Mouse (Mus musculus): ENCODE data around the gene Tcam1.

Tcam1 gene

GRCm38 (mm10) chr11:106276454-106276853, at the start of gene Tcam1:
Gene Tcam1 (plus strand): TSS chr11:106276672.
- peak; percentile 94 for DNase-seq

- DNase-seq = peak; percentile 22
These were observed 42.5 kb upstream of the Tcam1 start for GRCm38 (mm10) chr11:106233978-106234377.

GRCm38 (mm10) chr11:106246834-106247233, 29.6 kb upstream of the Tcam1 start:
- peak; percentile 40 for DNase-seq

- no peak for DNase-seq
These were observed 27.1 kb upstream of the Tcam1 start for GRCm38 (mm10) chr11:106249326-106249725.

DNA sequence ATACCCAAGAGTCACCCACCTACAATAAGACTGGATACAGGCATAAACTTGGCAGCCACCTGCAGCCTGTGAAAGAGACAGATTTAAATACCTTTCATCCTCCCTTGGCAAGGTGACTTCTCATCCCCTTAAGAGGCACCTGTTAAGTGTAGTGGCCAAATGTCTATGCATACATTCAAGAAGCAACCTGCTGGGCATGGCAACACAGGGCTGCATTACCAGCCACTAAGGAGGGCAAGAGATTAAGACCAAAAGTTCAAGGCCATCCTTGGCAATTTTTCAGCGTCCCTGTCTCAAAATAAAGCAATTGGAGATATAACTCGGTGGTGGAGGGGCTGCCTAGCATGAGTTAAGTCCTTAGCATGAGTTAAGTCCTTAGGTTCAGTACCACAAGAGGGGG, 21.7 kb upstream of the Tcam1 start:
- DNase-seq = no peak

- DNase-seq = no peak
These were observed 21.3 kb upstream of the Tcam1 start for GRCm38 (mm10) chr11:106255174-106255573.

GRCm38 (mm10) chr11:106255685-106256451, 20.6 kb upstream of the Tcam1 start, which contains the start of the genes Ftsj3 and Psmc5:
Gene Ftsj3 (minus strand): TSS chr11:106256079.
Gene Psmc5 (plus strand): TSS chr11:106256154.
- DNase-seq = peak; percentile 99

DNA sequence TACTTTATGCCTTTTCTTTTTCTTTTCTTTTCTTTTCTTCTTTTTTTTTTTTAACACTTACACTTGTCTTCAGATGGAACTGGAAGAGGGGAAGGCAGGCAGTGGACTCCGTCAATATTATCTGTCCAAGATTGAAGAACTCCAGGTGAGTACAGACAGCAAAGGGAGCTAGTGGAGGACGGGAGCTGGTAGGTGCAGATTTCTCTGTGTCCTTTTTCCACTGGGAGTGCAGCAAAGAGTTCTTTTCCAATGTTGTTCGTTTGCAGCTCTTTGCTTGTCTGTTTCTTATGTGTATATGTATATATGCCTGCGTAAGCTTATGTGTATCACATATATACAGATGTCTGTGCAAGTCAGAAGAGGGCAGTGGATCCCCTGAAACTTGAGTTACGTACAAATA, 19.7 kb upstream of the Tcam1 start:
- peak; percentile 51 for DNase-seq

DNA sequence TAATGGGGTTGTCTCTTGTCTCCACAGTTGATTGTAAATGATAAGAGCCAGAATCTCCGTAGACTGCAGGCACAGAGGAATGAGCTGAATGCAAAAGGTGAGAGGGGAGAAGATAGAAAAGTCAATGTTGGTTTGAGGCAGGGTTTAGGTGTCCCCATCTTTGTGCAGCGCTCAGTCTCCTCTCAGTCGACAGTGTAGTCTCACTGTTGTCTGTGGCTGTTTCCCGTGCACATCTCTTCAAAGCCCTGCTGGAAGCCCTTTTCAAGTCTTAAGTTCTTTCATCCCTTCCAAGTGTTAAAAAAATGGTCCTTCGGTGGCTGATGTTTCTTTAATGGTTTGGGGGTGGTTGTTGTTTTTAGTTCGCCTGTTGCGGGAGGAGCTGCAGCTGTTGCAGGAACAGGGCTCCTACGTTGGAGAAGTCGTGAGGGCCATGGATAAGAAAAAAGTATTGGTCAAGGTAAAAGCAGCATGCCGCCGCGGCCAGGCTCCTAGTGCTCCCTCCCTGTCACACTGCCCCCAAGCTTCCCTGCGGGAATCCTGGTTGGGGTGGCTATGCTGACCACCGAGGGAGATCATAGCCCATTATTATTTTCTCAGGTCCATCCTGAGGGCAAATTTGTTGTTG, 15.5 kb upstream of the Tcam1 start:
- DNase-seq = no peak

GRCm38 (mm10) chr11:106263963-106264362, 12.5 kb upstream of the Tcam1 start:
- DNase-seq = no peak

GRCm38 (mm10) chr11:106264988-106265387, 11.5 kb upstream of the Tcam1 start:
- no peak for DNase-seq

DNA sequence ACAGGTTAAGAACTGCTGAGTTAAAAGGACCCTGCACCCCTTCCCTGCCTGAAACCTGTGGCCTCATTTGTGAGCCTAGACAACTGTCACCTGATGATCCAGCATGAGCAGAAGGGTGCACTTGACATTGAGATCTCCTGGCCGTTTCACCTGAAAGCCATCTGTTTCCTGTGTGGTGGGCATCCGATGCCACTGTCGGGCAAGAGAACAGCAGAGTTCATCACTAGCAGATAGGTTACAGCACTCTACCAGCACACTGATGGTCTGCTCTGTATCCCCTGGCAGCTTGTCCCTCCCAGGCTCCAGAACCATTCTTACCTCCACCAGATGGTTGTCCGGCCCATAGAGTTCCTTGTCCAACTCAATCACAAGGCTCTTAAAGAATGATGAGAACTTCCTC, 10.9 kb upstream of the Tcam1 start:
- no peak for DNase-seq

- no peak for DNase-seq
These were observed 10.0 kb upstream of the Tcam1 start for GRCm38 (mm10) chr11:106266431-106266830.

DNA sequence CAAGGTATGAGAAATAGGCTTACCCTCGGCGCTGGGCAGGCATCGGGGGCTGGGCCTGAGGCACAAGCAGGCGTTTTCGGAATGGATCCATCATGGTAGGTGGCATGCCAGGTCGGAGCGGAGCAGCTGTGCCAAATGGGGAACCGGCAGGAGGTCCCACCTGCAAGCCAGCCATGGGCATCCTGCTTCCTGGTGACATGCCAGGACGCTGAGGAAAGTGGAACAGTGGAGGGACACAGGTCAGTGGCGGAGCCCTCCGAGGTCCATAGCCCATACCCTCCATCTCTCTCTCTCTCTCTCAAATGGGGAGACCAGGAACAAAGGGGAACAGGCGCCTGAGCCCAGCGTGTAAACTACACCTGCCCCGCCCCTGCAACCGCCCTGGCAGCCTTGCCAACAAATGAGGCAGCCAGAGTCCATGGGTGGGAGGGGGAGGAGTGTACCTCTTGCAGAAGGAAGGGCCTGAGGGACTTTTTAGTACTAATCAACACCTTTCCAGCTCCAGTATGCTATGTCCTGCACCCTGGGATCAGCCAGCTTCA, 9.1 kb upstream of the Tcam1 start:
- DNase-seq = peak; percentile 39

GRCm38 (mm10) chr11:106267871-106268270, 8.6 kb upstream of the Tcam1 start:
- DNase-seq = peak; percentile 3

DNA sequence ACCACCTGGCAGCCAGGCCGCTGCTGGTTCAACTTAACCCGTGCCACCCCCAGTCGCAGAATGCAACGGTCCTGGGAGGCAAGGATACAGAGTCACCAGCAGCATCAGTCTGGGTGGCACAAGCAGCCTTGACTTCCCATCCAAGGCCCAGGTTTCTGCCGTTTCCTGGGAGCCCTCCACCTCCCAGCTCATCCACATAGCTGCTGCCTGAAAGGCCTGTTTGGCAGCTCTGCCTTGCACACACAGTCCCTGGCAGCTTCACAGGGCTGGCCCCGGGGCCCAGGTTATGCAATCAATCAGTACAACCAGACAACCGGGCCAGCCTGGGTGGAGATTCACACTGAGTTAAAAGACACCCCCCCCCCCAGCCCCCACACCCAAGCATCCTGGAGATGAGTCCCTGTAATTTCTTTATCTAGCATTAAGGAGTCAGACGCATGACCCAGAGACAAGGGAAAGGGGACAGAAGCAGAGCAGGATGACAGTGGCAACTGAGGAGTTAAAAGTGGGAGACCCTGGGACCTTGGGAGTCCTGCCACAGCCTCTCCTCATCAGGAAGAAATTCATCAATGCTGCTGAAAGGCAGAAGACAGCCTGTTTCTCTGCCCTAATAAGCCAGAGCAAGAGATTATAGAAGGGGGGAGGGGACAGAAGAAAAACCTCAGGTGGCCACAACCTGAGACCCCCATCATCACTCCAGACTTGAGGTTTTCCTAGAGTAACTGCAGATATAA, 8.0 kb upstream of the Tcam1 start:
- DNase-seq = peak; percentile 25

GRCm38 (mm10) chr11:106269060-106269431, 7.4 kb upstream of the Tcam1 start:
- DNase-seq = peak; percentile 84

- no peak for DNase-seq
These were observed 5.2 kb upstream of the Tcam1 start for GRCm38 (mm10) chr11:106271131-106271793.

- DNase-seq = no peak
These were observed 4.5 kb upstream of the Tcam1 start for GRCm38 (mm10) chr11:106271794-106272643.

DNA sequence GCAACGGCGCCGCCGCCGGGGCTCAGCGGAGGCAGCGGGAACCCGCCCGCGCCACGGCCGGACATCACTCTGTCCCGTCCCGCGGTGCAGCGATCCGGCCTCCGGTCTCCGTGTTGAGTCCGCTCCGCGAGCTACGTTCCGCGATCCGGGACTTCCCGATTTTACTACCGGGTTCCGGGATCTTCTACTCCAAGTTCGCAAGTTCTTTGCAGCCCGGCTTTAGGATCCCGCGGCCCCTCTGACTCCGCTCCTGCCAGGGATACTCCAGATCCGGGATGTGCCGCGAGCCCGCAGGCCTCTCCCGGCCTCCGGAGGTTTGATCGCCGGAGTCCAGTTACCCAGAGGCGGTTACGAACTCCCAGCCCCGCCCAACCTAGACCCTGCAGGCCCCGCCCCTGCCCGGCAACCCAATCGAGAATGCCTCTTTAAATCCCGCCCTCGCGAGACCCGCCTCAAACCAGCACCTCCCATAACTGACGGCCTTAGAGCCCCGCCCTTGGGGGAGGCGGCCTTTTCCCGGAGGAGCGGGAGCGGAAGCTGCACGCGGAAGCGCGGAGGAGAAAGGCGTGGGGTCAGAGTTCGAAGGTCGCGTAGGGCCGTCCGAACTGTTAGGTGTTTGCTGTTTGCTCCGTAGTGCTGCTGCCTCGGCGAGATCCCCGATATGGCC, 3.7 kb upstream of the Tcam1 start, which contains the start of gene Smarcd2:
Gene Smarcd2, minus strand, starts transcription at position 329 of the 667 bp plus-strand sequence.
- DNase-seq = peak; percentile 99

DNA sequence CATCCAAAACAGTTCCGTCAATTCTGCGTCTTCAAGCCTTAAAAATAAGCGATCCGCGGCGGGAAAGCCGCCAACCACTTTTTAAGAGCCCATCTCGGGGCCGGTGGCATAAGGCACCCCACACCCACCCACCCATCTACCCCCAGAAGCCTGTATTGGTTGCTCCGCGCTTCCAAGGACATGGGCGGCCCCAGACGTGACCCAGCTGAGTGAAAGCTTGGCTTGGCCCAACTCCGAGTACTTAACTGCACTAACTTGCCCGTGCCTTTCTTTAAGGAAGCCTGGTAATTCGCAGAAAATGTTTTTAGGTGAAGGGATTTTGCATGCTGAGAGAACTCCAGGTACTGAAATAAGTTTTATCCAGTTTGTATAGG, 3.2 kb upstream of the Tcam1 start:
- no peak for DNase-seq

Measured in thymus, postnatal 14 days (tissue).